Mouse (Mus musculus) heart, postnatal 4 days (tissue): ENCODE measurements at regions not wholly inside any gene's neighbourhood (a gene's known extent, or its start where the extent isn't known, plus 50 kb on each side); places are given as distances from the start of the nearest gene placed in this dataset.

Experiments
- DNase-seq: peaks from one replicate; pipeline ENCODE4 v3.0.0; 2021

DNA sequence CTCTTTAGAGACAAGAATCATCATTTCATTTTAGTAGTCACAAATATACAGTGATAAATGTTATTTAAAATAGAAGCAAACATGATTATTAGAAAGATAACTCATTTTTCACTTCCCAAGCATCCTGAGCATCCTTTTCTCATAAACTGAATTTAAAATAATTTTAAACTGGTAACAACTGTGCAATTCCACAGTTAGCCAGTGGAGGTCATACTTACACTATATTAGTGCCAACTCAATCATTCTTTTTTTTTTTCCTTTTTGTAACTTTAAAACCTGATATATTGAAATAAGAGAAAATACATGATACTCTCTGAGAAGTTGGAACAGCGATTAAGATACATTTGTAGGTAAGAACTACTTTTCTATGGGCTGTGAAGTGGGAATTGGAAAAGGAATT is 113.2 kb upstream of the Gm17509 start:
- DNase-seq: no peak

DNA sequence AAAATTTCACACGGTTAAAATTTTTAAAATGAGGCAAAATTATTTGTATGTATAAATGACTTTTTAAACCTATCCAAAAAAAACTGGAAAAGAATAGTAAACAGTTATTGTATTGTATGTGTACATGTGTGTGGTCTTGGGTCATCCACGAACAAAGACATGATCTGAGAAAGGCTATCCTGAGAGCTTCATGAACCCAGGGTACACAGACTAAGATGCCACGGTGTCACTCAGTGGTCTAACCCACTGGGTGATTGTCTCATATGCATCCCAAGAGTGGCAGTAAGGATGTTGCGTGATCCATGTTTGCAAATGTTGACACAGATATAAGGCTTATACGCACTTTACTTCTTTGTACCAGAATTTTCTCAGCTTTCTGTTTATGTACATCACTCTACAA is 113.7 kb upstream of the Gm17509 start:
- DNase-seq: no peak

GRCm38 (mm10) chr13:117381086-117381595 is 160.3 kb upstream of the Gm17509 start:
- no peak for DNase-seq

GRCm38 (mm10) chr13:117383480-117384137 is 162.7 kb upstream of the Gm17509 start:
- DNase-seq: no peak

DNA sequence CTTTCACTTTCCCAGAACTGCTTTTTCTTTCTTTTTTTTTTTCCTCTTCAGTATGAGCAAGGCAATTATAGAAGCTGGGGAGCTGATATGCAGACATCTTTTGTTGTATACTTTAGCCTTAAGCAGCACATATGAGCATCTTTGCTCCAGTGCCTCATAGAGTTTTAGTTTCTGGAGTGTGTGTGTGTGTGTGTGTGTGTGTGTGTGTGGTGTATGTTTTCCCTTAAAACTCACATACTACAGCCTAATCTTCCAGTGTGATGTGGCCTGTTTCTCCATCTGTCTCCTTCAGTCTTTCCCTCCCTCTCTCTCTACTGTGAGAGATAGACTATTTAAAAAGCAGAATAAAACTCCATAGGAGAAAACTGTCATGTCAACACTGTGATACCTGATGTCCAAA is 169.4 kb upstream of the Gm17509 start:
- DNase-seq: no peak

- DNase-seq: no peak
These were observed 172.6 kb upstream of the Gm17509 start for GRCm38 (mm10) chr13:117393488-117393887.

DNA sequence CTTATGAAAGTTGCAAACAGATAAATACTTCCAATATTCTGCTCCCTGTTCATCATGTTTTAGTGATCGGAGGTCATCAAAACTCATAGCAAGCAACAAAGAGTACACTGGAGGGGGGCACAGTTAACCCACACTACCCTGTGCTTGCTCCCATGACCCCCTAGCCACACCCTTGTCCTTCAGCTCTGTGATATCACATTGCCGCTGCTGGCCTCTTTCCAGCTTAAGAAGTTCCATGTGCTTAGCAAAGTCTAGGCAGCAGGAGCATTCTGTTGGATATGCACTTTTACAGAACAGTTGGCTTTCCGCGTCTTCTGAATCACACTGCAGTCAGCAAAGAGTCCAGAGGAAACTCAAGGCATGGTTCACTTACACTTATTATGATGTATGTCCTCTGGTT is 180.4 kb upstream of the Gm17509 start:
- no peak for DNase-seq

DNA sequence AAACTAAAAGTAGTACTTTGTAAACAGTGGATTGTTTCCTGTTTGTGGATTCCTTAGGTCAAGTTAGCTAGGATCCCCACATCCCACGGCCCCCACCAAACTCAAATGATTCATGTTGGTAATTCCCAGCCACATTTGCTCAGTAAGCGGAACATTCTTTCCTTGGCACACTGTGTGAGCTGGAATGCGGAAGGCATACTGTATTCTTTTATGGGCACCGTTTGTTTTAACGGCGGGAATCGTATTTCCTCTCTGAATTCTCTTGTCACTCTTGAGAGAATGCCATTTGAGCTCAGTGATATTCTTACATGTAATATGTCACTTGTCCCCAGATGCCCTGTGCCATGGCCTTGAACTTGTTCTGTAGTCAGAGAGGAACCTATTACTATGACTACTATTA is 189.1 kb upstream of the Gm17509 start:
- DNase-seq: no peak

GRCm38 (mm10) chr13:117413616-117414015 is 188.5 kb upstream of the Hcn1 start:
- no peak for DNase-seq

- DNase-seq: no peak
These were observed 178.6 kb upstream of the Hcn1 start for GRCm38 (mm10) chr13:117423558-117423957.

GRCm38 (mm10) chr13:117425015-117425414 is 177.1 kb upstream of the Hcn1 start:
- no peak for DNase-seq

GRCm38 (mm10) chr13:117467407-117467806 is 134.7 kb upstream of the Hcn1 start:
- no peak for DNase-seq

- DNase-seq: no peak
These were observed 129.4 kb upstream of the Hcn1 start for GRCm38 (mm10) chr13:117472726-117473125.

DNA sequence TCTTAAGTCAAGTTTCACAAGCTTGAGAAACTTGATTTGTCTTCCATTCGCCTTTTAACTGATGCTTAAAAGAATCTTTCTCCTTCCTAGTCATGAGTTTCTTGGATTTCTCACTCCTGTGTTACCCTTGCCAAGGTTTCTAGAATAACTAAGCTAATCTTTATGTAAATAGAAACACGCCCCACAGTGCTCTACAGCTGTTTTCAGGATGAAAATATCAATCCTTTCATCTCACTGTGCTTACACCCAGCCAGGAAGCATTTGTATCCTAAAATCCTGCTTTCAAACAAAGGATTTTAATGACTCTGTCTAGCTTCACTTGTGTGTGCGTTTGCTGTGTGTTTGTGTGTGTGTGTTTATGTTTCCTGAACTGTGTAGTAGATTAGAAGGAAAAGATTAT is 119.5 kb upstream of the Hcn1 start:
- DNase-seq: no peak

DNA sequence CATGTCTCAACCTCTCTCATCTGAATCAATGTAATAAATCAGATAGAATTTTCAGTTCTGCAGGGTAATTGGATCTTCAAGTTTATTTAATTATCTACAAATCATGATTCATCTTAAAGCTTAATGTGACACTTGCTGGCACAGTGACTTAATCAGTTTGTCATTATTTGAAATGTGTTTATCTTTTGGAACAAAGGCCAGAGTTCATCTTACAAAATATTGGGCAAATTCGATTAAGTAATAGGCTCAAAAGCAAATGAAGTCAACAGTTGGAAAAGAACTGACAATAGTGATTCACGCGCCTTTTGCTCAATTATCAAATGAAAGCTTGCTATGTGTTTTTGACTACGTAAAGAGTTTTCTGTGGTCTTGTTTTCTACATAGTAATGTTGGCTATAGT is 93.4 kb upstream of the Hcn1 start:
- no peak for DNase-seq

- peak; percentile 47 for DNase-seq
These were observed 52.0 kb upstream of the Hcn1 start for GRCm38 (mm10) chr13:117550108-117550507.
